Mouse (Mus musculus) adrenal gland (tissue): ENCODE data around the gene Slc22a7.

Experiments used
- intact Hi-C: fragments of 180-260 bp; cut with DNase I; formaldehyde crosslinking; loops from one replicate; pipeline ENCODE4 v1.15.1; 2025

Slc22a7 gene

DNA sequence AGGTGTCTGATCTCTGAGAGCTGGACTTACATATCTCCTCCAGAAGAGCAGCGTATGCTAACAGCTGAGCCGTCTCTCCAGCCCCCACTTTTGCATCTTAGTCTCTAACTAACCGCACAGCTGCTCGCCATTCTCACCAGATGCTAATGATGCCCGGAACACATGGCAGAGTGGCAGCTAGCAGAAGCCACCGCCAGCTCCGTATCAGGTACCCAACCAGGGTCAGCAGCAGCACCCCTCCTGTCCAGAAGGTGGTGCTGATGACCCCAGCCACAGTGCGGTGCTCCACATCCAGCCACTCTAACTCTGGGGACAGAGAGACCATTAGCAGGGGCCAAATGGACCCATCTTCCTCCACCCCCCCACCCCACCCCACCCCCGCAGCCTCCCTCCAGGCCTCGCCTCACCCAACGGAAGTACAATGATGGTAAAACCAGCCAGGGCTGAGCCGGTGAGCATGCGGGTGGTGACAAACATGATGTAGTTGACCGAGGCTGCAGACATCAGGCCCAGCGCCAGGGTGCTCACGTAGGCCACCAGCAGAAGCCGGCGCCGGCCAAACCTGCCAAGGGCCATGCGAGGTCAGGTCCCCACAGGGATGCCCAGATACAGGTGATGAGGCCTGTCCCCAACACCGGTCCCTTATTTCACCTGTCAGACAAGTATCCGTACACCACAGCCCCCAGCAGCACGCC is 1.4 kb downstream of the Slc22a7 start:
- intact Hi-C loops: no loop called here

DNA sequence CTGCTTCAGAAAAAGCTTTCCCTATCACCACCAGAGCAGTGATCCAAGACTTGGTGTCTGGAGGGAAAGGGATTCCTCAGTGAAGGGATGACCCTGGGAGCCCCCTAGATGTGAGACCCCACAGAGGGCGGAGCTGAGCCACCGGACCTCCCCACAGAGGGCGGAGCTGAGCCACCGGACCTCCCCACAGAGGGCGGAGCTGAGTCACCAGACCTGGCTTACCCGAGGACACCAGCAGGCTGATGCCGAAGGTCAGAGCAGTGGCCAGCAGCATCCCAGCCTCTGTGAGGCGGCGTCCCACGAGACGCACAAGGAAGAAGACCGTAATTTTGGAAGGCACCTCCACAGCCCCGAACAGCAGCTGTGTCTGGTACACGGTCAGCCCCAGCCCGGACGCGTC is 4.6 kb downstream of the Slc22a7 start:
- intact Hi-C loops: no loop called here

DNA sequence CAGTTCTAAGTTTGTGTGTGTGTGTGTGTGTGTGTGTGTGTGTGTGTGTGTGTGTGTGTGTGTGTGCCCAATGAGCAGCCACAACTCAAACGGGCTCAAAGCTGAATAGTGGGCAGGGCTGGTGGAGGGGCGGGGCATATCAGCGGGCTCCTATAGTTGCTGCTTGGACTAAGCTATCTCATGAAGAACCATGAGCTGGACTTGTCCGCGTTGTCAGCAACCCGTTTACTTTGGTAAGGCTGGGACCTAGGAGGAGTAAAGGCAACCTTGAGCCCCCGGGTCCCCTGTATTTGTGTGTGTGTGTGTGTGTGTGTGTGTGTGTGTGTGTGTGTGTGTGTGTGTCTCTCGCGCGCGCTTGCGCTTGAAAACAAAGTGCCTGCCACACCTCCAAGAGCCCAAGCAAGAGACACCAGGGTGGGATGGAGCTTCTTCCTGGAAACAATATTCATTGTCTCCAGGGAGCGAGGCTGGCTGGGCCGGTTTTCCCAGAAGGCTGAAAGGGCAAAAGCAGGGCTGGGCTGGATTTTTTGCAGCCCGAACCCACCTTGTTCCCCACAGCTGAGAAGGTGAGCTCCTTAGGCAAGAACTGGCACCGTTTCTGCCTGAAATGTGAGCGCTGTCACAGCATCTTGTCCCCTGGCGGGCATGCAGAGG is 9.4 kb downstream of the Slc22a7 start, which contains the start of gene Crip3:
TSS of gene Crip3 (plus strand) at position 166 of the 654 bp plus-strand sequence.
- intact Hi-C loops: no loop called here

DNA sequence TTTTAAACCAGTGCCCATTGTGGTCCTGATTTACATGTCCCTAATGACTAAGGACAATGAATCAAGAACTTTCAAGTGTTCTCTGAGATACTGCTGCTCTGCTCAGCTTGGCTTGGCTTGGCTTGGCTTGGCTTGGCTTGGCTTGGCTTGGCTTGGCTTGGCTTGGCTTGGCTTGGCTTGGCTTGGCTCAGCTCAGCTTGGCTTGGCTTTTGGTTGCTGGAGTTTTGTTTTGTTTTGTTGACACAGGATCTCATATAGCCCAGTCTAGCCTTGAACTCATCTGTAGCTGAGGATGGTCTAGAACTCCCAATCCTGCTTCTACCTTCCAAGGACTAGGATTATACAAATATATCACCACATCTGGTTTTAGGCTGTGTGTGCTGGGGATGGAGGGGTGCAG is 11.8 kb downstream of the Slc22a7 start:
- intact Hi-C loops: no loop called here

DNA sequence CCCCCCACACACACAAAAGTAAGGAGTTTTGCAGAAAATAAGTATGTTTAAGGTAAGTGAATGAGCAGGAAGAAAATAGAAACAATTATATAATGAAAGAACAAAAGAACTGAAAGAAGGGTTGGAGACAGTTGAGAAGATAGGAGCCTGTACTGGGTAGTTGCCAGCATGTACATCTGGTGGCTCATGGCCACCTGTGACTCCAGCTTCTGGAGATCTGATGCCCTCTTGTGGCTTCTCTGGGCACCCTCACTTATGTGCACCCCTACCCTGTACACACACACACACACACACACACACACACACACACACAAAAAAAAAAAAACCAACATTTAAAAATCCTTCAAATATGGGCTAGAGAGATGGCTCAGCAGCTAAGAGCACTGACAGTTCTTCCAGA is 18.5 kb downstream of the Slc22a7 start:
- intact Hi-C loops: no loop called here

DNA sequence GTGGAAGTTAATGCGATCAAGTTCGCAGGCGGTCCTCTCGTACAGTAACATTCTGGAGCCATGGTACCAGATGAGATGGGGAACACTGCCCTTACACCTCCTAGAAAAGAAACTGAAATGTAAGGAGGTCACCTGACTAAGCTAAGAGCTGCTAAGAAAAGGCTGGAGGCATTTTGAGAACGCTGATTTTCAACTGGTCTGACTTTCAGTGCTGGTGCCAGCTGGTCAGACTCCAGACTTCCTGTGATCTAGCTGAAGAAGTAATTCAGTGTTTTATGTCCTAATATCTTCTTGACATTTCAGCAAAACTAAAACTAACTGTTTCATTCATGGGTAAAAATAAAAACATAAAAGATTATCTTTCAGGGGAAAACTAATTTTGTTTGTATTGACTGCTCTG is 19.6 kb downstream of the Slc22a7 start:
- intact Hi-C loops: no loop called here

DNA sequence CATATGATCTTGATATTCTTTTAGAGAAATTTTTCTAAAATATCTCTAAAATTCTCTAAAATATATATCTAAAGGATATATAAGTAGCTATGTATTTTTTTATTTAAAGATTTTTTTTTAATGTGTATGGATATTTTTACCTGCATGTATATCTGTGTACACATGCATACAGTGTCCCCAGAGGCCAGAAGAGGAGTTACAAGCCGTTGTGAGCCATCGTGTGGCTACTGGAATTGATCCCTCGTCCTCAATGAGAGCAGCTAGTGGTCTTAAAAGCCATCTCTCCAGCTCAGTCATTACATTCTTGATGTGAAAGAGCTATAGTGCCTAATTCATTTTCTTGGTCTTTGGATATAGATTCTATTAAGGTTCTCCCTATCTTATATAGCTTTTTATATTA is 29.8 kb downstream of the Slc22a7 start:
- intact Hi-C loops: no loop called here

DNA sequence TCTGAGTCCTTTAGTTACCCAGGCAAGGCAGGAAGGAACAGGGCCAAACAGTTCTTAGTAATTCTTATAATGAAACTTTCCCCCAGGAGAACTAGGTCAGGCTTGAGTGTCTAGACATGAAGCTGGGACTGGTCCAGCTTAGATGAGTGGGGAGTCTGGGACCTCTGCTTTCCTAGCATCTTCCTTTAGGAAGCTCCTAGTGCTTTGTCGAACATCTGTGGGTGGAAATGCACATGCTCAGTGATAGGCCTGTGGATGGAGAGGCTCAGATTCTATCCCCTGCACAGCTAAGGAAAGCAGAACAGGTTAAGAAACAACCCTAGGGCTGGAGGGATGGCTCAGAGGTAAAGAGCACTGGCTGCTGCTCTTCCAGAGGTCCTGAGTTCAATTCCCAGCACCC is 43.6 kb downstream of the Slc22a7 start:
- intact Hi-C loops: loop anchor here (10.0 kb wide), 2 partner anchors 130 to 210 kb away; no protein-coding TSS in a partner anchor

DNA sequence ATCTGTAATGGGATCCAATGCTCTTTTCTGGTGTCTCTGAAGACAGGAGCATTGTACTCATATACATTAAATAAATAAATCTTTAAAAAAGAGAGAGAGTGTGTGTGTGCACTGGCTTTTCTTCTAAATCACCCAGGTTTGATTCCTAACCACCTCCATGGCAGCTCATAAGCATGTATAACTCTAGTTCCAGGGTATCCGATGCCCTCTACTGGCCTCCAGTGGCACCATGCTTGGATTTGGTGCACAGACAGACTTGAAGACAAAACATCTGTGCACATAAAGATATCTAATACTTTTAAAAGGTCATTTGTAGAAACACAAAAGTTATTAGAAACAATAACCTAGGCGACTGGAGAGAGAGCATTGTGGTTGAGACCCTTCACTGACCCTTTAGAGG is 45.2 kb downstream of the Slc22a7 start:
- intact Hi-C loops: loop anchor here (10.0 kb wide), 2 partner anchors 128 to 208 kb away; no protein-coding TSS in a partner anchor

DNA sequence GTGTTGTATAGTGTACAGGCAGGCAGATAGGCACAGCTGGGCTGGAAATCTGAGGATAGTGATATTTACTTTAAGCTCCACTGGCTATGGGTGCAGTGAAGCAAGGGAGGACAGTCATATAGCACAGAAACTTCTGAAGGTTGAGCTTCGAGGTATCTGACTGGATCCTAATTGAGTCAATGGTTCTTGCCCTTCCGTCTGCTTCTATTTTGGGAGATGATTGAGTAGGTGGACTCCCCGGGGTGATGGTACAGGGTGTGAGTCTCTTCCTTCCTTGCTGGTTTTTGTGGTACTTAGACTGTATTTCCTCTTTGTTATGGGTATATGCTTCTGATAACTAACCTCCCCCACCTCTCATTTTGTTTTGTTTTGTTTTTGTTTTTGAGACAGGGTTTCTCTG is 50.1 kb downstream of the Slc22a7 start:
- intact Hi-C loops: no loop called here

DNA sequence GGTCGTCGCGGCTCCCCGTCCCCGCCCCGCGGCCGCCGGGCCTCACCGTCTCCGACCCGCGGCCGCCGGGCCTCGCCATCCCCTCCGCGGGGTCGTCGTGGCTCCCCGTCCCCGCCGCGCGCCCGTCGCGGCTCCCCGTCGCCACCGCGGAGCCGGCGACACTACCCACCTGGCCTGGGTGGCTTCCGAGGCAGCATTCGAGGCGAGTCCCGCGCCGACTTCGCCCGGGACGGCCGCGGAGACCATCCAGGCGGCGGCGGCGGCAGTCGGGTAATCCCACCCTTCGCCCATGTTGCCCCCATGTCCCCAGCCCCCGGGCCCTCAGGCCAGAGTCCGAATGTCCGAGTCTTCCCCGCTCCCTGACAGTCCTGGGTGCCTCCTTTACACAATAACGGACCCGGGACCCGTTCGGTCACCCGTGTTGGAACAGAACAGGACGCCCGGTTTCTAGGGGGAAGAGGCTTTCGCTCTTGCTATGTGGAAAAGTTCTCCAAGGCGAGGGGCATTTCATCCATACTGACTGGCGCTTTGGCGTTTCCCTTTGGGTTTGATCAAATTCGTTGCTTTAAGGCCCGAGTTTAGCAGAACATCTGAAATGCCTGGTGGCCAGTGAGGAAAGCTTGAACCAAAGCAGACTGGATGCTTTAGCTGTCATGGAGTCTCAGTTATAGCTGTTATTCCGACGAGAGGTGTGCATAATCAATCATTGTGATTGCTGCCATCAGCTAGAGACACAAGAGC is 54.0 kb downstream of the Slc22a7 start:
- intact Hi-C loops: no loop called here

DNA sequence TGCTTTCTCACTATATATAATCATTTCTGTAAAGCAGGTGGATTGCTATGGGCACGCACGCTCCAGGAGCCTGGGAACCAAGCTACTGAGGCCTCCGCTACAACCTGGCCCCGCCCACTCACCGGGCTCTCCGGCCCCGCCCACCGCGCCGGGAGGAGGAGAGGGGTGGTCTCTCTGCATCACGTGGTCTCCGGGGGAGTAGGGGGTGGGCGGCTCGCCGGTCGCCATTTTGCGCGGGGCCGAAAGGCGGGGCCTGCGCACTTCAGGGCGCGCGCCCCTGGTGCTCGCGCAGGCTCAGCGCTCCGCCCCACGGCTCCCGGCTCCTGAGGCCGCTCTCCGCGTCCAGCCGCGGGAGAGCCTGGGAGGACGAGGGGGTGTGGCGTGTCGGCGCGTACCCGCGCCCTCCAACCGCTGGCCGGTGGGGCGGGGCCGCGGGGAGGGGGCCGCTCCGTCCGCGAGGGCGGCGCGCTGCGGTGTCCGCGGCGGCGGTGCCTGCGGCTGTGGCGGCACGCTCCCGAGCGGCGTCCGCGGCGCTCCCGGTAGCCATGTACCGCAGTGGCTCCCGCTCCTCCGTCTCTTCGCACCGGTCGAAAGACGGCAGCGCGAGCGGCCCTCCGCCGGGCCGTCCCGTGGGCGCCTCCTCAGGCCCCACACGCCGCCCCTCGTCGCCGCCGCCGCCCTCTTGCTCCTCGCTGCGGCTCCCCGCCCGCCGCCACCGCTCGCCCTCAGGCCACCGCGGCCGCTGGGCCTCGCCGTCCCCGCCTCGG is 54.8 kb downstream of the Slc22a7 start, which contains the start of gene Zfp318:
TSS of gene Zfp318 (plus strand) at position 438 of the 767 bp plus-strand sequence.
- intact Hi-C loops: no loop called here
